Mouse (Mus musculus): ENCODE measurements around the gene Glipr1l2. TPM values are rescaled to one million over a fixed set of nuclear protein-coding genes. Genes with fewer than 3 reads are reported as not detected.

Gene Glipr1l2
- polyA plus RNA-seq, 1 experiment from 2014 or later: not detected

Other genes with a start within 250 kb of the Glipr1l2 start
- gene Krr1, start 110.7 kb upstream of the Glipr1l2 start, polyA plus RNA-seq (2014; fragmentation: Nextera tagmentation; extraction: Ambion mirVana): 56.5 and 57.6 TPM in 2 replicates
- 7.8 and 9.8 TPM in 2 replicates for gene Glipr1, start 80.7 kb upstream of the Glipr1l2 start, polyA plus RNA-seq (2014; fragmentation: Nextera tagmentation; extraction: Ambion mirVana)
- not detected in 2 replicates for gene Glipr1l1, start 23.2 kb upstream of the Glipr1l2 start, polyA plus RNA-seq (2014; fragmentation: Nextera tagmentation; extraction: Ambion mirVana)
- not detected in 2 replicates for gene Glipr1l3, start 77.0 kb downstream of the Glipr1l2 start, polyA plus RNA-seq (2014; fragmentation: Nextera tagmentation; extraction: Ambion mirVana)
- not detected in 2 replicates for gene Caps2, start 80.3 kb downstream of the Glipr1l2 start, polyA plus RNA-seq (2014; fragmentation: Nextera tagmentation; extraction: Ambion mirVana)
- gene Kcnc2, start 187.8 kb downstream of the Glipr1l2 start, polyA plus RNA-seq (2014; fragmentation: Nextera tagmentation; extraction: Ambion mirVana): 0.08 and 0.21 TPM in 2 replicates